Mouse (Mus musculus) E14TG2a.4 (cell line): Measurements from ENCODE around the gene Tmem39b.
A peak's percentile ranks its signal among the peaks of the same experiment; 100 is the strongest.
"Not testable (repeated sequence)": the region's sequence is repeated elsewhere in the genome, so short reads cannot be mapped to it uniquely, and the experiment has no call there.

ENCODE experiments used
- H3K27me3 ChIP-seq: 2 replicates; pipeline ENCODE4 v1.6.1; 2014; ENCODE audit warnings: low read length, control low read depth; ENCODE audit not compliant: insufficient read depth
- H3K36me3 ChIP-seq: 2 replicates; pipeline ENCODE4 v1.6.1; 2014; ENCODE audit warnings: low read length, control low read depth; ENCODE audit not compliant: insufficient read depth
- H3K4me1 ChIP-seq: replicated peaks from 2 replicates; pipeline ENCODE4 v1.6.1; 2014; ENCODE audit warnings: low read depth, low read length, control low read depth
- H3K4me3 ChIP-seq: replicated peaks from 2 replicates; pipeline ENCODE4 v1.5.1; 2014; ENCODE audit warnings: mild to moderate bottlenecking, low read length
- H3K9me3 ChIP-seq: 2 replicates; pipeline ENCODE4 v1.6.1; 2014; ENCODE audit warnings: low read length, control low read depth
- CTCF ChIP-seq: conservative IDR thresholded peaks from 2 replicates; pipeline ENCODE4 v1.5.1; 2014; ENCODE audit warnings: low read length
- NANOG ChIP-seq: IDR thresholded peaks from 2 replicates; pipeline ENCODE4 v1.6.1; 2014; ENCODE audit warnings: borderline replicate concordance, low read length, mixed read lengths
- POU5F1 ChIP-seq: IDR thresholded peaks from 2 replicates; pipeline ENCODE4 v1.6.1; 2014; ENCODE audit warnings: low read length, borderline replicate concordance

Gene Tmem39b

DNA sequence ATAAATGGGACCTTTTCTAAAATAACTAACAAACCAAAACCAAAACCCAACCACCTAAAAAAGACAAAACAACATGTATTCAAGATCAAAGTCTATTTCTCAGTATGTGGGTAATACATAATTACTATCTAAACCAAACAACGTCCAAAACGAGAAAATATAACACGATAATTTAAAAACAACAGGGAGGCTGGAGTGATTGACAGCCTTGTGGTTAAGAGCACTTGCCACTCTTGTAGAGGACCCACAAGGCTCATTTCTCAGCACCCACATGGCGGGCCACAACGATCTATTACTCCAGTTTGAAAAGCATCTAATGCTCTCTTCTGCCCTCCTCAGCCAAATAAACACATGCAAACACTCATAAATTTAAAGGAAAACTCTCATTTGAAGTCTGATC, 34.8 kb upstream of the Tmem39b start:
- no peak for TF ChIP-seq NANOG
- TF ChIP-seq CTCF: no peak
- no peak for TF ChIP-seq POU5F1
- Histone ChIP-seq H3K4me1 (peaks cover 20% of the 10 kb centered on the region), H3K4me3 (no peak overlapping the region), H3K27me3 (no peaks in the 10 kb centered on the region), H3K9me3 (no peaks in the 10 kb centered on the region), H3K36me3 (peaks cover 55% of the 10 kb centered on the region)

DNA sequence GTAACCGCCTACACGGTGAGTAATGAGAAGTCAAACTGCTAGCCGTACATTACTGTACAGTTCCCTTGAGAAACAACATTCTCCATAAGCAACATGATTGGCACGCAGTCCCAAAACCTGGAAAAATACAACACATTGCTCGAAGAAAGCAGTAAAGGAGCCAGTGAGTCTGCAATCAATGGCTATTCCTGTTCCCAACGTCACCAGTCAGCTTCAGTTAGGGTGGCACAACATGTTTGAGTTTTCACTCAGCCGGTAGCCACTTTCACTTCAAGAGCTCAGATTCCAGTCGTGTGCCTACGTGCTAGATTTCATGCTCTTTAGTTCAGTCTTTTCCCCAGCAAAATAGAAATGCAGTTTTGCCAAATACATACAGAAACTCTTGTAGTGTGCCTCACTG, 19.7 kb upstream of the Tmem39b start:
- Histone ChIP-seq H3K4me1 (no peaks in the 10 kb centered on the region), H3K36me3 (peaks cover 85% of the 10 kb centered on the region), H3K4me3 (no peak overlapping the region), H3K9me3 (no peaks in the 10 kb centered on the region), H3K27me3 (no peaks in the 10 kb centered on the region)
- TF ChIP-seq POU5F1: no peak
- TF ChIP-seq CTCF: no peak
- no peak for TF ChIP-seq NANOG

DNA sequence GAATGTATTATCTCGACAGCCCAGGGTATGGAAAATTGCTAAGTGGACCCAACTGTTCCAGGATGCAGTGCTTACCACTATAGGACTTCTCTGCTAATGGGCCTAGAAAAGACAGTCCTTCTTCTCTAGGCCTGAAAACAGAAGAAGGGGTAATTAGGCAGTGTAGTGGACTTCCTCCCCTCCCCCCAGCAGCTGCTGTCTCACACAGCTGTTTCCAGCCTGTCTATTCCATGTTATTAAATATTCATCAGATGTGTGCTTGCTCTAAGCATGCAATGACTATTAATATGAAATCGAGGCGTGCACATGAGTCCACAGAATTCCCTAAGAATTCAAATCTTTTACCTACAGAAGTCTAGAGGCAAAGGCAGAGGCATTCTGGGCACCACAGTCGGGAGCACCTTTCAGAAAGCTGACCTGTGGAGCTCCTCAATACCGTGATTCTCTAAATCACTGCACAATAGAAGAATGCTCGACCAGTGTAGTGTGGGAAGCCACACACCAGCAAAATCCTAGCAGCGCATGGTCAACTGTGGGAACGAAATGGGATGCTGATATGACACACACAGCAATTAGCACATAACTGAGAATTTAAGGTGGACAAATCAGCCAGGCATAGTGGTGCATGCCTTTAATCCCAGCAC, 13.0 kb upstream of the Tmem39b start:
- no peak for TF ChIP-seq CTCF
- no peak for TF ChIP-seq POU5F1
- TF ChIP-seq NANOG: no peak
- Histone ChIP-seq H3K9me3 (no peaks in the 10 kb centered on the region), H3K36me3 (peaks cover 88% of the 10 kb centered on the region), H3K27me3 (no peaks in the 10 kb centered on the region), H3K4me1 (no peaks in the 10 kb centered on the region), H3K4me3 (no peak overlapping the region)

DNA sequence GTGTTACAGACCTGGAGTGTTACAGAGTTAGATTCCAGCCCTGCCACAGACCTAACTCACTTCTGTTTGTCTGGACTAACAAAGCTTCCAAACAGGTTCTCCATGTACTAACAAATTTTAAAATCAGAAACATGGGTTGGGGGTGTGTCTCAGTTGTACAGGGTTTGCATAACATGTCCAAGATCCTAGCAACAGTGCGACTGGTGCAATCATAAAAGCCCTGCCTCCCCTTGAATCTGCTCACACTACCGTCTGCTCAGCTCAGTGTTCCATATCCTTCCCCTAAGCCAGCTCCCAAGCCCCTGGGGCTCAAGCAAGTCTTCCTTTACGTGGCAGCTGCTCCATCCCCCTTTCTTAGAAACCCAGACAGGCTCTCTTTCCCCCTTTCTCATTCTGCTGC, 10.1 kb upstream of the Tmem39b start:
- Histone ChIP-seq H3K27me3 (no peaks in the 10 kb centered on the region), H3K4me1 (peaks cover 3% of the 10 kb centered on the region; the same call in 1 of the 2 replicates), H3K4me3 (no peak overlapping the region), H3K9me3 (no peaks in the 10 kb centered on the region), H3K36me3 (peaks cover 72% of the 10 kb centered on the region)
- TF ChIP-seq NANOG: no peak

DNA sequence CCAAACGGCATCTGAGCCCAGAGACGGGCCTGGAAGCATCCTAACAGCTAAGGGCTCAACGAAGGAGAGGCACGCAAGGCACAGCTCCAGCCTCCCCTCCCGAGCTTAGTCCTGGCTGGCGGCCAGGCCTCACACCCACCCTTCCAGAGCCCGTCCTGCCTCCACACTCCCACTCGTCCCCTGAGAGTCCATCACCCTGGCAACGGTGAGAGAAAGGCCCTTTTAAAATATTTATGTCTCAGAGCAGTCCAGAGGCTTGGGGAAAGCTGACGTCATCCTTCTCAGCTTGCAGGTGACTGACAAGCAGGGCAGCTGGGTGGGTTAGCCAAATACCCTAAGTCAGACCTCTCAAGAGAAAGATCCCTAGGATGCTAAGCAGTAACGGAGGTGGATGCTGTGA, 5.8 kb upstream of the Tmem39b start:
- H3K27me3 ChIP-seq: no peaks in the 10 kb centered on the region
- TF ChIP-seq CTCF: no peak
- no peak for TF ChIP-seq POU5F1
- no peak for TF ChIP-seq NANOG
- H3K9me3 ChIP-seq: no peaks in the 10 kb centered on the region
- no peak overlapping the region for H3K4me3 ChIP-seq
- peaks cover 5% of the 10 kb centered on the region for H3K4me1 ChIP-seq
- peaks cover 30% of the 10 kb centered on the region for H3K36me3 ChIP-seq

DNA sequence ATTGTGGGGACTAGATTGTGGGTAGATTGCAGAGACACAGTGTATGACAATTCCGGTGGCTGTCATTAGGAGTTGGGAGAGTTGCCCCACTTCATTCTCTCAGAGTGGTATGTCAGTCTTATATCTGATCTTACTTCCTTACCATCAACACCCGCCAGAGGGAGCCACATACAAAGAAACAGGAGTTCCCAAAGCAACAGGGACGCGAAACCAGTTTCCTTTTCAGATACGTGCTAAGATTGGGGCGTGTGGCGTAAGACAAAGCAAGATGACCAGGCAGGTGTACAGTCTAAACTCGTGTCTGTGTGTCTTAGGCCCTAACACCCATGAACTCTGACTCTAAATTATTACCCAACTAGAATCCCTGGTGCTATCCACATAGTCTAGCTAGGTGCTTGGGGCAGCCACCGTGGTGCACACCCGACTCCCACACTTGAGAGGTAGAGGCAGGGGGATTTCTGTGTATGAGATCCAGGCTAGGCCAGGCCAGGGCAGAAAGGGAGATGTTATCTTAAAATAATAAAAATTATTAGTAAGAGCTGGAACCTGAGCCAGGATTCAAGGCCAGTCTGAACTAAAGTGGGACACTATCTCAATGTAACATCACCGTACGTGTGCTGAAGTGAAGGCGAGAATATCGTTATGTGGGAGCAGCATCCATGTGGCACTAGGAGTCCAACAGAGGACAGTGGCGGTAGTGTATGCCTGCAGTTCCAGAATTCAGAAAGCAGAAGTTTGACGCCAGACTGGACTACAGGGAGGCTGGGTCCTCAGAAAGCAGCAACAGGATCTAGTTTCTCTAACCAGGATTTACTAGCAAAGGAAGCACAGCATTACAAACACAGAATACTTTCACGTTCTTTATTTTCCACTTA, 5.1 kb upstream of the Tmem39b start:
- Histone ChIP-seq H3K9me3 (no peaks in the 10 kb centered on the region), H3K36me3 (peaks cover 27% of the 10 kb centered on the region), H3K4me1 (peaks cover 11% of the 10 kb centered on the region), H3K4me3 (no peak overlapping the region), H3K27me3 (no peaks in the 10 kb centered on the region)
- peak; percentile 58 for TF ChIP-seq CTCF
- no peak for TF ChIP-seq POU5F1

DNA sequence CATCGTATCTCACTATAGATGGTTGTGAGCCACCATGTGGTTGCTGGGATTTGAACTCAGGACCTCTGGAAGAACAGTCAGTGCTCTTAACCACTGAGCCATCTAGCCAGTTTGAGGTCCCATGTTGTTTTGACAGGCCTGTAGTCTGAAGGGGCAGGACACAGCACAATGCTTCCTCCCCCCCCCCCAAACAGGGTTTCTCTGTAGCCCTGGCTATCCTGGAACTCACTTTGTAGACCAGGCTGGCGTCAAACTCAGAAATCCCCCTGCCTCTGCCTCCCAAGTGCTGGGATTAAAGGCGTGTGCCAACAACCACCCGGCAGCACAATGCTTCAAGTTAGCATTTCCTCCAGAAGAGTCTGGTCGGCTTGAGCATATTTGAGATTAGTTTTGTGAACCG, 4.0 kb upstream of the Tmem39b start:
- Histone ChIP-seq H3K36me3 (peaks cover 16% of the 10 kb centered on the region), H3K4me1 (peaks cover 15% of the 10 kb centered on the region)
- not testable (repeated sequence) for H3K9me3 ChIP-seq, H3K4me3 ChIP-seq, H3K27me3 ChIP-seq

DNA sequence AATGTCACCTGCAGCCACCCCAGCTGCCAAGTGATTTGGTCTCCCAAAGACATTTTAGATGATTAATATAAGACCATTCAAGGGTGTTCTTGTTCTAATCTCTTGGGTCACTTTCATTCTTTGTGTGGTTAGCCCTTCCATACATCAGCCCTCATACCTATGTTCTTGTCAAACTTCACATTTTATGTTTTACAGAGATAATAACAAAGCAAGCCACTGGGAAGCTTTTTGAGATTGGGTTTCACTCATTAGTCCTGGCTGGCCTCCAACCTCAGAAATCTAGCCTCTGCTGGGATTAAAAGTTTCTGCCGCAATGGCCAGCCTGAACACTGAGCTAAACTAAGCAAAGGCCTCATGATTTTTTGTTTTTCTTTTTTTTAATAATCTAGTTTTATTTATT, 3.6 kb upstream of the Tmem39b start:
- no peaks in the 10 kb centered on the region for H3K27me3 ChIP-seq
- no peaks in the 10 kb centered on the region for H3K9me3 ChIP-seq
- TF ChIP-seq CTCF: no peak
- TF ChIP-seq POU5F1: no peak
- TF ChIP-seq NANOG: no peak

DNA sequence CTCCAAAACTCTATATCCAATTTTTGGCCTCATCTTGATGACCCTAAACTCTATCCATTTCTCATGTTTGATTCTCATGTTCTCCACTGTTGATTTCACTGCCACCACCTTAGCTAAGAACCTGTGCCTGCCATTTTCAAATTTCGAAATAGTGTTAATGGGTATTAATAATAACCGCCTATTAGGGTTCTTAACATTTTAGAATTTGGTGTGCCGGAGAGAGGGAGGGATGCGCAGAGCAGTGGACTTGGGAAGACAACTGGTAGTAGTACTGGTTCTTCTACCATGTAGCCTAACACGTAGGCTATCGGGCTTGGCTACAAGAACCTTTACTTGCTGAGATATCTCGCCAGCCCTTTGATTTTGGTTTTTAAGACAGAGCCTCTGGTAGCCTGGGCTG, 553 bp upstream of the Tmem39b start:
- Histone ChIP-seq H3K4me1 (peaks cover 24% of the 10 kb centered on the region), H3K27me3 (no peaks in the 10 kb centered on the region), H3K36me3 (peaks cover 18% of the 10 kb centered on the region), H3K4me3 (peak overlapping the region; percentile 88), H3K9me3 (no peaks in the 10 kb centered on the region)
- TF ChIP-seq POU5F1 (no peak), NANOG (no peak), CTCF (no peak)

More for the DNA sequence above, 3.6 kb upstream of the Tmem39b start:
- Histone ChIP-seq H3K36me3 (peaks cover 12% of the 10 kb centered on the region), H3K4me1 (peaks cover 19% of the 10 kb centered on the region), H3K4me3 (no peak overlapping the region)
